Mouse (Mus musculus): Measurements from ENCODE around the gene Smok3a.
"Not testable (repeated sequence)": the region's sequence is repeated elsewhere in the genome, so short reads cannot be mapped to it uniquely, and the experiment has no call there.

The Smok3a gene

DNA sequence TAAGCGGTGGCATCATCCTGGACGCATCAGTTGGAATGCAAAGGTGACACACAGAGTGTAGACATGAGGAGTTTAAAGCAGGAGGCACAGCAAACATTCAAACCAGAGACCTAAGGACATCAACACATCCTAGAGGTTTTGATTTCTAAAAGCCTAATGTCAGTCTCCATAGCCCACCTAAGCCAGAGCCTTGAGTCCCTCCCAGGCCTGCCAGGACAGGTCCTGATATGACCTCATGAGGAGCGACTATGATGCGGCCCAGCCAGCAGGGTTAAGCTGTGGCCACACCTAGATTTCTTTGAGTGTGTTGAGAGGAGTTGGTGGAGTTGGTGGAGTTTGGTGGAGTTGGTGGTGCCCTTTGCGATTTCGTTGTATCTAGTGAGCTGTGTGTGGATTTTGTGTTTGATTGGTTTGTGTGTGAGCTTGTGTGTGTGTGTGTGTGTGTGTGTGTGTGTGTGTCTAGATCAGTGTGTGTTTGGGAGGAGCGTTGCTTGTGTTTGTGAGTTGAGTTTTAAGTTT lies at the start of gene Smok3a, which contains the start of gene Smok3b:
Smok3a (plus strand) TSS at position 301 of the 519 bp plus-strand sequence.
Smok3b (plus strand) TSS at position 469 of the 519 bp plus-strand sequence.
- not testable (repeated sequence) for DNase-seq

DNA sequence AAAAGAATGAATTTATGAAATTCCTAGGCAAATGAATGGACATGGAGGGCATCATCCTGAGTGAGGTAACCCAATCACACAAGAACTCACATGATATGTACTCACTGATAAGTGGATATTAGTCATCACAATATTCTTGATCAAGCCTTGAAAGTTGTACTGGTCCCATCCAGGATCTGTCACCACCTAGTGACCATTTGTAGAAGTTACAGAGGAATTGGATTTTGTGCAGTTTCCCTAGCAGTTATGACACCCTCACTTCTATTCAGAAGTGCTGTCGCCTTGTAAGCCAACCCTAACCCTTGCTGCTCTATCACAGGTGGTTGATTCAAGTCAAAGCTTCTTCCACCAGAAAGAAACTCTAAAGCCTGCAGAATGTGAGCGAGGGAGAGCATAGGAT lies 47.9 kb upstream of the Smok3a start:
- DNase-seq: no peak

DNA sequence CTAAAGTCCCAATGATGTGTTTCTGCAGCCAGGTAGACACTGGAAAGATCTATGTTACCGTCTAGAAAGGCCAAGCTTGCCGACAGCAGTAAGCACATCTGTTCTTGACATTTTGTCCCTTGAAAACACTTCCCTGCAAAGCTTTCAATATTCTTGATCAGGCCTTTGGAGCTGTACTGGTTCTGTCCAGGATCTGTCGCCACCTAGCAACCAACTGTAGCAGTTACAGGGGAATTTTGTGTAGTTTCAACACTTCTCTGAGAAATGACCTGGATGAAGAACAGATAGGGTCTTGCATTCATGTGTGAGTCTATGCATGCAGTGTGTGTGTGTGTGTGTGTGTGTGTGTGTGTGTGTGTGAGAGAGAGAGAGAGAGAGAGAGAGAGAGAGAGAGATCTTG lies 47.3 kb upstream of the Smok3a start:
- peak; percentile 12 to 18 for DNase-seq

DNA sequence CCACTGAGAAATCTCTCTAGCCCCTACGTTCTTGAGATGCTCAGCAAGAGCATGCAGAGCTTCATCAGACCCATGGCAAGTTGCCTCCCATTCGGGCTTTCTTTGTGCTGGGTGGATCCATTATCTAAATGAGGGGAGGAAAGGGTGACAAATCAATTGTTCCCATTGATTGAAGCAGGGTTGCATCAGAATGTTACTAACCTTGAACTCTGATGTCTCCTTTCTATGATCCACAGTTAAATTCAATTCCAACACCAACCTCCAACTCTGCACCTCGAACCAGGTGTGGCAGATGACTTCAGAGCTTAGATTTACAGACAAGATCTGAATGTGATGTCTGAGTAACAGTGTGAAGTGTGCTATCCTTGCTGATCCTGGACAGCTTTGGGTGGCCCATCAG lies 46.3 kb upstream of the Smok3a start:
- no peak for DNase-seq

DNA sequence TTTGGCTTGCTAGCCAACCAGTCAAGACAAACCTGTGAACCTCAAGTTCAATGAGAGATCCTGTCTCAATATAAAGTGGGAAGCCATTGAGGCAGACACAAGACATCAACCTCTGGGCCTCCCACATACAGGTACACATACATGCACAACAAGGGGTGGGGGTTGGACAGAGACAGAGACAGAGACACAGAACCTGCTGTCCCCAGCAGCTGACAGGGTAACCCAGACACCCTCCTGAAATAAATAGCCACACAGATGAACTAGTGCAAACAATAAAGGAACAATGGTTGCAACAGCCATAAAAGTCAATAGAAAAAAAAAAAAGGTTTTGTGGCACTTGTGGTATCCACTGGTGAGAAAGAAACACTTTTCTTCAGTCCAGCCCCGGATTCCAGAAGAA lies 45.6 kb upstream of the Smok3a start:
- no peak for DNase-seq

DNA sequence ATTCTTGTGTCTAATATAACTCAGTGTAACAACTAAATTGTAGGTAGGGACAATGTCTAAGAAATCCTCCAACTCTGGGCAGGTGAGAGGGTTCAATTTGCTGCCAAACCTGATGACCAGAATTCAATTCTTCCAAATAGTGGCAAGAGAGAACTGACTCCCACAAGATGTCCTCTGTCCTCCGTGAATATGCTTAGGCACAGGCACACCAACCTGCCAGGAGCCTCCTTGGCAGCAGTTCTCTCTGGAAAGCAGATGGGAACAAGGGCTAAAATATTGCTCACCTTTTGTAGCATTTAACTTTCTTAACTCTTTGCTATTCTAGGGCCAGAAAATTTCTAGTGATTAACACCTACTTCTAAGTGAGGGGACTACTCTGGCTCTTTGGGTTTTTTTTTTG lies 43.8 kb upstream of the Smok3a start:
- DNase-seq: no peak

DNA sequence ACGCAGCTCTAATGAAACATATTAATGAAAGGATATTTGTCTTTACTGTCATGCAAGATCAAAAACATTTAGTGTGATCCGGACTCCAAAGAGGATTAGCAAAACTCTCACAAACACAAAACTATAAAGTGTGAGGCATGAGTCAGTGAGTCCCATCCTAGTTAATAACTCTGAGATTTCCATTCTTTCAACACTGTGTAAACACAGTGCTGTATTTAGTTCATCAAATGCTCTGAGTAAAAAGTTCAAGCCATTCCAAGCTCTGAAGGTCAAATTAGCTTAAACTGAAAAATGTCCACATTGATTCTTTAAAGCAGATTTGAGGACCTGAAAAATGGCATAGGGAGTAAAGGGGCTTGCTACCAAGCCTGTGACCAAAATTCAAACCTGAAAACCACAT lies 42.0 kb upstream of the Smok3a start:
- DNase-seq: no peak

DNA sequence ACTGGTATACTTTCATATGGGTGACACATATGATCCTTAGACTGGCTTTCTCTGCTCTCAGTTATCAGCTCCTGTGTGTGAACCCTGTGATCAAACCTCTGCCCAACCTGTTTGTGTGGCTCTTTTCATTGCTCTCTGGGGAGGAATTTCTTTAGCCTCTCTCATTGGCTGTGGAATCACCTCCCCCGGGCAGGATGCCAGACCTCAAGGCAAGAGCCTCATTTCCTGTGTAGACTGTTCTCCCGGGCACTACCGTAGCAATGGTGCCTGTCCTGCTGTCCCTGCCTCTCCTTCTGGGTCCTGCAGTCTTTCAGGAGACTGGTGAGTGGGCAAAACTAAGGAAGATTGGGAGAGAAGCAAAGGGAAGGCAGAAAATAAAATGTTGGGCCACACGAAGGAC lies 39.8 kb upstream of the Smok3a start, which contains the start of gene Azgp1:
Azgp1 (plus strand) TSS at position 221 of the 400 bp plus-strand sequence.
- DNase-seq: peak in 1 of 2 experiments; percentile 8

DNA sequence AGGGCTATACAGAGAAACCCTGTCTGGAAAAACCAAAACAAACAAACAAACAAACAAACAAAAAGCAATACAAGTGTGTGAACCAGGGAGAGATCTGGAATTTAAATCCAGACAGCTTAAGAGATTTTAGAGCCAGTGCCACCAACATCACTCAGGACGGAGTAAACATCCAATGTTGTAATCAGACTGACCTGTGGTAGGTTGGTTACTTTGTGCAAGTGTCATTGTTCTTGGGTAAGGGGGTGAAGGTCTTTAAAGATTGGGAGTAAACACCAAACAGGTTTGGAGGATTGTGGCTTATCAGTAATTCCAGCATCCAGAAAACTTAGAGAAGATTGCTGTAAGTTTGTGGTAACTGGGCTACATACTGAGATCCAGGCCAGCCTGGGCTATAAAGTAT lies 34.7 kb upstream of the Smok3a start:
- no peak for DNase-seq

DNA sequence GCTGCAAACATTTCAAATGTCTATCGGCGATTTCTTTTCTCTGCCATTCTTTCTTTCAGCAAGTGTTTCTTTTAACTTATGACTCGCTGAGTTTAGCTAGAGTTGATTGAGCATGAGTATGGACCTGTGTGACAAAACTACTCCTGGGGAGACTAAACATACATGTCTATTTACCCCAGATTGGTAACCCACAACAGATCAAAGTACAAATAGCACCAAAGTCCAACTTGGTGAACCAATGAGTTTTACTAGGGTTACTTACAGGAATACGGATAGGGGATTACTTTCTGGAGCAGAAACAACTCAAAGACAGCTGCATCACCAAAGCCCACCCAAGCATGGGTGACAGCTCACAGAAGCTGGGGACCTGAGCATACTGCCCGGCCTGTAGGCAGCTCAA lies 11.6 kb upstream of the Smok3a start:
- DNase-seq: no peak

DNA sequence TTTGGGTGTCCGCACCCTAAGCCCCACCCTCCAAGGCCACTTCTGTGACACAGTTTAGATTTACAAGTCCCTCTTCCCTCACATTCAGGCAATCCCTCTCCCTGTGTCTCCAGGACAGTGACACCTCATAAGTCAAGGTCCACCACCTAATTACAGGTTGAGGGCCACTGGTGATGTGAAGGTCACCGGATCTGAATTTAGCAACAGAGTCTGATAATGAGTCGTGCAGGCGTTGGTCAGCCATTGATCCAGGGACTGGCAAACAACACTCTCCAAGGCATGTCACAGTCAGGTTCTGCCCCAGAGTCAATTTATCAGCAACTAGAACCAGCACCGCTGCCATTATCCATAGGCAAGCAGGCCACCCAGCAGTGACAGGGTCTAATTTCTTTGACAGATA lies 8.7 kb upstream of the Smok3a start:
- DNase-seq: no peak

DNA sequence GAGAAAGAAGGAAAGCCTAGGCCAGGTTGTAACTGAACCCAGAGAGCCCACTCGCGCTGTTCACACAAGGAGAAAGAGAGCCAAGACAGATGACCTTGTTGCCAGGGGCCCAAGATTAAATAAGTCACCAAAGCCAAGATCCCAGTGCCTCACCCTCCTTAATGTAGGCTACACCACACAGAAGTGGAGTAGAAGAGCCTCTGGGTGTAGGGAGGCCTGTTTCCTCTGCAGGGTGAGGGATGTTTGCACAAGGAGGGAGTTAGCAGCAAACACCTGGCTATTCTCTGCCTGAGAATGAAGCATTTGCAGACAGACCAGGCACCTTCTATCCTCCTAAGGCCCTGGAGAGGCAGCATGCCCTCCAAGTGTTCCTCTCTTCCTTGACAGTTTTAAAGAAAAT lies 4.5 kb upstream of the Smok3a start:
- DNase-seq: no peak

DNA sequence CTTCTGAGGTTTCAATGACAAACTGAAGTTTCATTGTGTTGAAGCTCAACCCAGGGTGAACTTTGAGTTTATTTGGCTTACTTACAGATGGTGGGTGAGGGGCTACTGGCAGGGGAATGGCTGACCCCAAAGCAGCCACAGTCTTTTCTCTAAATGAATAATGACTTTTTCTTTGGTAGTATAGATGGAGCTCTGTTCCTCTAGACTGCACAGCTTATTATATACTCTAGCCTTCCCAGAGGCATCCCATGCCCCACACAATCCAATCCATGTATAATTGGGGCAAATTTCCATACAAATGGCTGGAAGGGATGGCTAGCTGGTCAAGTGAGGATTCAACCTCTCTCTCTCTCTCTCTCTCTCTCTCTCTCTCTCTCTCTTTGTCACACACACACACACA lies 4.1 kb upstream of the Smok3a start:
- DNase-seq: no peak

DNA sequence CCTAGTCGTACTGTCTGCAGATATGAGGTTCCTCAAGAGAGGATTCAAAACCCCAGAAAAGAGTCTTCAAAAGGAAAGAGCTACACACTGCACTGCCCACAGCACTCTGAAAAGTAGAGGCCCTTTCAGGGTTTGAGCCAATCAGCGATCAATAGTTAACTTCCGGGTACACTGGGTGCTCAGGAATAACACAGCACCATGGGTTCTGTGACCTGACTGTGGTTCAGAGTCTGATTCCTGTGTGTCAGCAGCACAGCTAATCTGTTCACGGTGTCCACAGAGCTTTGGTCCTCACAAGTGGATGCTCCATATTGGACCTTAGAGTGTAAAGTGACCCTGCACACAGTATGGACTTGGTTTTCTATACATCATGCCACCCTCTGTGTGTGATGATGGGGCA lies 1.5 kb upstream of the Smok3a start:
- not testable (repeated sequence) for DNase-seq

DNA sequence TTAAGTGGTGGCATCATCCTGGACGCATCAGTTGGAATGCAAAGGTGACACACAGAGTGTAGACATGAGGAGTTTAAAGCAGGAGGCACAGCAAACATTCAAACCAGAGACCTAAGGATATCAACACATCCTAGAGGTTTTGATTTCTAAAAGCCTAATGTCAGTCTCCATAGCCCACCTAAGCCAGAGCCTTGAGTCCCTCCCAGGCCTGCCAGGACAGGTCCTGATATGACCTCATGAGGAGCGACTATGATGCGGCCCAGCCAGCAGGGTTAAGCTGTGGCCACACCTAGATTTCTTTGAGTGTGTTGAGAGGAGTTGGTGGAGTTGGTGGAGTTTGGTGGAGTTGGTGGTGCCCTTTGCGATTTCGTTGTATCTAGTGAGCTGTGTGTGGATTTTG lies 31.8 kb downstream of the Smok3a start, which contains the start of gene Smok3c:
Smok3c (plus strand) TSS at position 301 of the 400 bp plus-strand sequence.
- not testable (repeated sequence) for DNase-seq

DNA sequence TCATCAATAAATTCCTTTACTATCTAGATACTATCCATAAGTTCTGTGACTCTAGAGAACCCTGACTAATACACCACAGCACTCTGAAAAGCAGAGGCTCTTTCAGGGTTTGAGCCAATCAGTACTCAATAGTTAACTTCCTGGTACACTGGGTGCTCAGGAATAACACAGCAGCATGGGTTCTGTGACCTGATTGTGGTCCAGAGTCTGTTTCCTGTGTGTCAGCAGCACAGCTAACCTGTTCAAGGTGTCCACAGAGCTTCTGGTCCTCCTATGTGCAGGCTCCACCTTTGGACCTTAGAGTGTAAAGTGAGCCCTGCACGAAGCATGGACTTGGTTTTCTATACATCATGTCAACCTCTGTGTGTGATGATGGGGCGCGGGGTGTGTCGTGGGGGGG lies 52.7 kb downstream of the Smok3a start:
- no peak for DNase-seq

DNA sequence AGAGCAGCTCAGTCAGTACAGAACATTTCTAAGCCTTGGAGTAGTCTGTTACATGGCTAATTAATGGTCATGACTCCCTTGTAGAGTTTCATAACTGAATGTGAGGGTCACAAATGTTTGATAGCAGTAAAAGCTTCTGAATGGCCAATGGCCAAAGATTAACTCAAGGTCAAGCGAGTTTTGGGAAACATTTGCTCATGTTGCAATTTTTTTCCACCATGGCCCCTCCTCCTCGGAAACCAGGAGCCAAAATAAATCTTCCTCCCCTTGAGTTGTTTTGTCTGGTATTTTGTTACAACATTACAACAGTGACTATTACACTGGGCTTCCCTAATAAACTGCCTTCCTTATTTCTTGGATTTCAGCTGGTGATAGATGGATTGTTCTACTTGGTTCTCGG lies 54.6 kb downstream of the Smok3a start:
- no peak for DNase-seq

DNA sequence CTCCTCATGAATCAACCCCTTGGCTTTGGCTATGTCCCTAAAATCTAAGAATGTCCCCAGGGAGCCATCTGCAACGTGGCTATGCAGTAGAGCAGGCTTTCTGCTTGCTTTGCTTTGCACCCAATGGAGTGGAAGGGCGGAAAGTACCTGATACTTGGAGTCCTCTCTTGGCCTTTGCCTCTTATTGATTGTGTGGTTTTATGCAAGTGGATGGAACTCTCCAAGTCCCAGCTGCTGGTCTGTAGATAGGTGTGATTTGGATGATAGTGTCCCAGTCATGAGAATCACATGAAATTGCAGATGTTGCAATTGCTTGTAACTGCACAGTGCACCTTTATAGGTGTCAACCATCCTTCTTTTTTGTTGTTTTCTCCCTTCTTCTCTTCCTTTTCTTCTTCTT lies 55.1 kb downstream of the Smok3a start:
- no peak for DNase-seq

DNA sequence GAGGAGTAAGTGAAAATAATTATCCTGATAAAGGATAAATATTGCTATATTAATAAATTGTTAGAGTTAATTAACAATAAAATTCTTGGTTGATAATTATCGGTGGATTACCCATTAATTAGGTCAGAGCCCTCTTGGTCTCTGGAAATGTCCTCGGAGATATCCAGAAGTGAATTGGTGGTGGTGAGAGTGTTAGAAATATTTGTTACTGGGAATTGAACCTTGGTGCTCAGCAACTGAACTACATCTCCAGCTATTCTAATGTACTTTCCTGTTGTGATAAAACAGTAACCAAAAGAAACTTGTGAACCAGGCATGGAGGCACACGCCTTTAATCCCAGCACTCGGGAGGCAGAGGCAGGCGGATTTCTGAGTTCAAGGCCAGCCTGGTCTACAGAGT lies 59.4 kb downstream of the Smok3a start:
- DNase-seq: no peak

DNA sequence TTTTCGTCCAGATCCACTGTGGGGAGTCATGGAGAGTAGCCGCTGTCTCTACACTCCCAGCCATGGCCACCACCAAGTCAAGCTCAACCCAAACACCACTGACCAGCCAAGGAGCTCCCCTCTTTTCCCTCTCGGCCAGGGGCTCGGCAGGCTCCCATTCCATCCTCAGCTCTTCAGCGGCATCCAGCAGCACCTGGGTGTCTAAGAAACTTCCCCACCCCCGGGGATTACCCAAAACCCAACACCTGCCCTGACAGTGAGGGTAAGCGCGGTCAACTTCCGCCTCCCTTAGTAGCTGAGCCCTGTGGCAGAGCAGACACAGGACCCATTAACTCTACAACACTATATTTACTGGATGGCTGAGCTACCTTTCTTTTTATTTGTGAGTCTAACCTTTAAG lies 60.4 kb downstream of the Smok3a start:
- DNase-seq: no peak

DNA sequence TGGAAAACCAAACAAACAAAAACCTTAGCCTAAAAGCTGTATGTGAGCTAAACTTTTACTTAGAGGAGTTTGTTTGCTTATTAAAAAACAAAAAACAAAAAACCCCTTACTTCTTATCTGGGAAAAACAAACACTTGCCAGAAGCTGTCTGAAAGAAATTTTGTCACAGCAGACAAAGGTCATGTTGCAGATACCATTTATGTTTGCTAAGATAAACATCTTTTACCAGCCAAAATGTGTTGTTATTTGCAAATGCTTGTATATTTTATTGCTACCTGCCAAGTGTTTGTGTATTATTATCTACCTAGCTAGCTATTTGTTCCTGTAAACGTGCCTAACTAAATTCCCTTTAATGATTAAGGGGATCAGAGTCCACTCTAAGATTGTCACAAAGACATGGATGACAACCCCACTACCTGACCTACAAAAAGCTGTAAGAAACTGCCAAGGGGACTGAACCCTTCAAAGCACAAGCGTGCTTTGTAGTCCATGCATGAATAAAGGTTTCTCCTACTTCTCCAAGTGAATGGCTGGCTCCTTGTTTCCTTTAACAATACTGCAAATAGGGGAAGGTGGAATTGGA lies 62.3 kb downstream of the Smok3a start:
- DNase-seq: no peak

DNA sequence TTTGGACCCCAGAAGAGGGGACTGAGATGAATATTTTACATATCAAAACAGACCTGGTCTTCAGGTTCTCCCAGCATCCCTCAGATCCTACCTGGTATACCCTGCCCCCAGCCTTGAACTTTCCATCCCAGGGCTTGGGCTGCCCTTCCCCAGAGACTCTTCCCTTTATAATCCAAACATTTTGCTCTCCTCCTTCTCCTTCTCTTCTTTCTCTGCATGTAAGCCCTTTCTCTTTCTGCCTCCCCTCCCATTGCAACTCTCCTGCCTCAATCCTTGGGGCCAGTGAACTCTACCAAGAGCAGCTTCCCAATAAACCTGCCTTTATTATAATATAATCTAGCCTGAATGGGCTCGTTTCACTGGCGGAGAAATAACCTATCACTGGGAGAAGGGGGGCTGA lies 62.9 kb downstream of the Smok3a start:
- no peak for DNase-seq

Data from cerebellum, postnatal 10 days (tissue).